Mouse (Mus musculus): ENCODE data around the gene Proz. TPM values are rescaled to one million over a fixed set of nuclear protein-coding genes. Genes with fewer than 3 reads are reported as not detected.

The Proz gene
- polyA plus RNA-seq, 1 experiment from 2014 or later, result 1.3 TPM

DNA sequence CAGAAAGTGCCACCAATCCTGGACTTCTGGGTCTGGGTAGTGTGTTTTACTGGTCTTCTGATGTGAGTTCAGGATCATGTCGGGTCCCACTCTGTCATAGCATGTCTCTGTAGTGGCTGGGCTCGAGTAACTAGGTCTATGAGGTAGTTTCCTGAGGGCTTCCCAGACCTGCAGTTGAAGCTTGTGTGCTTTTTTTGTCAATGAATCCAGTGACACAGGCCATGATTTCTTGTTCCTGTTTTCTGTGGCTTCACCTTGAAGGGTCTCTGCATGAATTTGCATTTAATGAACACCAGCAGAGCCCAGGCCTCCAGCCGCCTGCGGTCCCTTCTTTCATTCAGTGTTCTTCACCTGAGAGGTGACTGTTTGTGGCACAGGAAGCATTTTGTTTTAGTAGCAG, 52.5 kb downstream of the Proz start:
- H3K27me3 ChIP-seq (replicated peaks; ENCODE audit: control insufficient read depth, insufficient read depth, low read length), result no peaks in the 10 kb centered on the region
- WGBS, result 90% methylated on average over 4 of the region's 4 CpGs
- H3K4me1 ChIP-seq (ENCODE audit: control insufficient read depth, insufficient read depth, low read length), result no peaks in the 10 kb centered on the region
- peaks cover 12% of the 10 kb centered on the region; the same call in 1 of the 2 replicates for H3K36me3 ChIP-seq (ENCODE audit: control insufficient read depth, insufficient read depth, low read length)
- H3K4me3 ChIP-seq (ENCODE audit: low read depth, low read length), result no peak overlapping the region
- no peak overlapping the region for H3K27ac ChIP-seq (ENCODE audit: low read depth, low read length)
- H3K9me3 ChIP-seq (replicated peaks; ENCODE audit: control insufficient read depth, low read length), result no peaks in the 10 kb centered on the region
- ATAC-seq (no peak), DNase-seq (ENCODE audit: low spot score) (no peak)
- H3K9ac ChIP-seq (ENCODE audit: low read length), result no peak overlapping the region
- no peak overlapping the region for H3K4me2 ChIP-seq (ENCODE audit: low read length)

DNA sequence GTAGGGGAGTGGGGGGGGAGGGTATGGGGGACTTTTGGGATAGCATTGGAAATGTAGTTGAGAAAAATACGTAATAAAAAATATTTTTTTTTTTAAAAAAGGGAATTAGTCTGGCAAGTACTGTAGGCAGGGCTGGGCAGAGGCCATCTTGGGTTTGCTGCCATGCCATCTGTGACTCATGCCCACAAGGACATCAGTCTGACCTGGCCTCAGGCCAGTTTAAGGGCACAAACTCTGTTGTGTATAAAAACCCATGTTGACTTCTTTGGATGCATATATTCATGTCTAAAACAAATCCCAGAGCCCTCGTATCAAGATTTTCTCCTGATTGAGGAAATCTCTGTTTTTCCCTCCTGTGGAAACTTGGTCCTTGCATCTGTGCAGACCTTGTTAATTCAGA, 56.4 kb downstream of the Proz start:
- H3K27ac ChIP-seq (ENCODE audit: low read depth, low read length), result no peak overlapping the region

DNA sequence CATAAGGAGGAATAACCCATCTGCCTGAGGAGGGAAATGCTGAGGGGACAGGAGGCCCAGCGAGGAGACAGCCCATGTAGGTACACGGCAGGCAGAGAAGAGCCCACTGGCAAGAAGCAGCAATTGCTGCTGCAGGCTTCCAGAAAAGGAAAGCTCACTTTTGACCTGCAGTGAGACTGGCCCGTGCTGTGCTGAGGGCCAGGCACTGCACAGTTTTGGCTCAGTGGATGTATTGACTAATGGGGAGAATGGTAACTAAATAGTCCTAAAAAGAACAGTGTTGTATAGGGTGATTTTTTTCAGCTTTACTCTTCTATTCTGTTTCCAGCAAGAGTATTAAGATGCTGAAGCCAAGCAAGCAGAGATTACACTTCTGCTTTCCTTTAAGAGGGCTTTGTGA, 57.8 kb downstream of the Proz start:
- 90% methylated on average over 3 of the region's 3 CpGs for WGBS
- no peaks in the 10 kb centered on the region for H3K27me3 ChIP-seq (replicated peaks; ENCODE audit: control insufficient read depth, insufficient read depth, low read length)
- H3K9me3 ChIP-seq (replicated peaks; ENCODE audit: control insufficient read depth, low read length), result no peaks in the 10 kb centered on the region
- H3K4me3 ChIP-seq (ENCODE audit: low read depth, low read length), result no peak overlapping the region
- H3K9ac ChIP-seq (ENCODE audit: low read length), result no peak overlapping the region
- no peak for ATAC-seq
- H3K4me1 ChIP-seq (ENCODE audit: control insufficient read depth, insufficient read depth, low read length), result no peaks in the 10 kb centered on the region
- H3K36me3 ChIP-seq (ENCODE audit: control insufficient read depth, insufficient read depth, low read length), result peaks cover 46% of the 10 kb centered on the region
- no peak overlapping the region for H3K27ac ChIP-seq (ENCODE audit: low read depth, low read length)
- H3K4me2 ChIP-seq (ENCODE audit: low read length), result no peak overlapping the region
- no peak for DNase-seq (ENCODE audit: low spot score)

More for the DNA sequence above, 56.4 kb downstream of the Proz start:
- Histone ChIP-seq H3K27me3 (replicated peaks; ENCODE audit: control insufficient read depth, insufficient read depth, low read length) (no peaks in the 10 kb centered on the region), H3K4me2 (ENCODE audit: low read length) (no peak overlapping the region), H3K4me1 (ENCODE audit: control insufficient read depth, insufficient read depth, low read length) (no peaks in the 10 kb centered on the region), H3K9ac (ENCODE audit: low read length) (no peak overlapping the region), H3K4me3 (ENCODE audit: low read depth, low read length) (no peak overlapping the region), H3K36me3 (ENCODE audit: control insufficient read depth, insufficient read depth, low read length) (peaks cover 35% of the 10 kb centered on the region), H3K9me3 (replicated peaks; ENCODE audit: control insufficient read depth, low read length) (no peaks in the 10 kb centered on the region)
- no peak for ATAC-seq
- 88% methylated on average over 2 of the region's 2 CpGs for WGBS
- no peak for DNase-seq (ENCODE audit: low spot score)

DNA sequence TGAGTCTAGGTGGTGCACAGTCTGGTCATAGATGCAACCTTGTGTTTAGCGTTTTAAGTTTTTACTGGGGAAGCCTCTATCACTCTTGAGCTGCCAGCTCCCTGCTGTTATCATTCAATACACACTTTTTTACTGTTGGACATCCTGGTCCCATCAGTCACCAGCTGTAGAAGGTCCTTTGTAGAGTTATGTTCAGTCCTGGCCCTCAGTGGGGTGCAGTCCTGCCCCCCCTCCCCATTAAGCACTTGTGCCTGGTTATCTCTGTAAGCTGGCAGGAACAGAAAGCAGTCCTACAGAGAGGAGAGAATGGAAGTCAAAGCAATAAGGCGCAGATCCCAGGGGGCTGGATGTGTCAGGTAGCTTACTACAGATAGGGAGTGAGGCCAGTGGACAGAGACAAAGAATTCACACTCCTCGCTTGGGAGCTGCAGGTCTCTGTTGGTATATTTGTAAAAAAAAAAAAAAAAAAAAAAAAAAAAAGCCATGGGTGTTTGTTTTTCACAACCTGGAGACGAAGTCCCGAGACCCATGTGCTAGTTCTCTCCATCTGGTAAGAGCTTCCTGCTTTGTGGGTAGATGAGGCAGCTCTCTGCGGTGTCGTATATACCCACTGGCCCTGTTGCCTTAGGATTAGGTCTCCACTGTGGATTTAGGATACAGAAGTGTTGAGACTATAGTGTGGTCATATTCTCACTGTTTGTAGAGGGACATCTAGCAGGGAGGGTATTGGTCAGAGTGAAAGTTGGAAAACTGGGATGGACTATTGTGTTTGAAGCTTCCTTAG, 60.4 kb downstream of the Proz start:
- no peak for DNase-seq (ENCODE audit: low spot score)
- Histone ChIP-seq H3K27me3 (replicated peaks; ENCODE audit: control insufficient read depth, insufficient read depth, low read length) (no peaks in the 10 kb centered on the region), H3K27ac (ENCODE audit: low read depth, low read length) (no peak overlapping the region), H3K4me1 (ENCODE audit: control insufficient read depth, insufficient read depth, low read length) (no peaks in the 10 kb centered on the region), H3K36me3 (ENCODE audit: control insufficient read depth, insufficient read depth, low read length) (peaks cover 64% of the 10 kb centered on the region), H3K4me3 (ENCODE audit: low read depth, low read length) (no peak overlapping the region), H3K9ac (ENCODE audit: low read length) (no peak overlapping the region), H3K4me2 (ENCODE audit: low read length) (no peak overlapping the region), H3K9me3 (replicated peaks; ENCODE audit: control insufficient read depth, low read length) (no peaks in the 10 kb centered on the region)
- WGBS, result 90% methylated on average over 7 of the region's 7 CpGs
- ATAC-seq, result no peak

DNA sequence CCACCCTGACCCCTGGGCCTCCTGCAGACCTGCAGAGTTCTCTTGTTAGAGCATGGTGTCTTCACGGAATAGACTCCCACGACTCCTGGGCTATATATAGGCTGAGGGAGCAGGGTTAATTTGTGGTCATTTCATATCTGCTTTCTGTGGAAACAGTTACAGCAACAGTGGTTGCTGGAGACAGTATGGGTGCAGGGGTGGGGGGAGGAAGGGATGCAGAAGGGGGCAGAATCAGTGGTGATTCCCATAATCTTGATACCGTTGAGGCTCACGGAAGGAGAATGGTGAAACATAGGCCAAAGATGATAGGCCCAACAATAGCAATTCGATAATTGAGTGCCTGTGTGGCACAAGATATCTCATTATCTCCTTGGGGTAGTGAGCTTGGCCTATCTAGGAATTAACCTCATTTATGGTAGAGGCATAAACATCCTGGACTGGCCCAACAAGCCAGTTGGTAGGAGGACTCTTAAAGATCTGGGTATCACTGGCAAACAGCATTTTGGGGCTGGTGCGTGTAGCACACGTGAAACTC, 62.2 kb downstream of the Proz start:
- no peak overlapping the region for H3K9ac ChIP-seq (ENCODE audit: low read length)
- no peak overlapping the region for H3K4me3 ChIP-seq (ENCODE audit: low read depth, low read length)
- no peak overlapping the region for H3K27ac ChIP-seq (ENCODE audit: low read depth, low read length)
- no peaks in the 10 kb centered on the region for H3K4me1 ChIP-seq (ENCODE audit: control insufficient read depth, insufficient read depth, low read length)
- 95% methylated on average over 7 of the region's 7 CpGs for WGBS
- H3K36me3 ChIP-seq (ENCODE audit: control insufficient read depth, insufficient read depth, low read length), result peaks cover 76% of the 10 kb centered on the region
- no peak overlapping the region for H3K4me2 ChIP-seq (ENCODE audit: low read length)
- no peak for DNase-seq (ENCODE audit: low spot score)
- H3K9me3 ChIP-seq (replicated peaks; ENCODE audit: control insufficient read depth, low read length), result no peaks in the 10 kb centered on the region
- H3K27me3 ChIP-seq (replicated peaks; ENCODE audit: control insufficient read depth, insufficient read depth, low read length), result no peaks in the 10 kb centered on the region
- no peak for ATAC-seq

DNA sequence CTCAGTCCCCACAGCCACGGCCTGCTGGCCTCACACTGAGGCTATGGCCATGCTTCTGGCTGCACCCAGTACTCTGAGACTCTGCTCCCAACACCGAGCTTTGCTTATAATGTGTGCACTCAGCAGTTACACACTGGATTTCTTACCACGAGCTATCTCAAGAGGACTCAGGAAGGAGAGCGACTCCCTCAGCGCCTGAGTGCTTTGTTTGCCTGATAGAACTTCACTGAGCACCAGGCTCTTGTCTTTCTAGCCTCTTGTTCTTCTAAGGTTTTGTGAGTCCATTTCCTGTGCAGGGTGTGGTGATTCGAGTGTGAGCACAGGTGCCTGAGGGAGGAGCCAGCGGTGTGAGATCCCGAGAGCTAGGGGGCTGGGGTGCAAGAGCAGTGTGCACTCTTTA, 64.2 kb downstream of the Proz start:
- Histone ChIP-seq H3K9ac (ENCODE audit: low read length) (no peak overlapping the region), H3K4me2 (ENCODE audit: low read length) (no peak overlapping the region), H3K27ac (ENCODE audit: low read depth, low read length) (no peak overlapping the region), H3K4me1 (ENCODE audit: control insufficient read depth, insufficient read depth, low read length) (no peaks in the 10 kb centered on the region), H3K4me3 (ENCODE audit: low read depth, low read length) (no peak overlapping the region), H3K27me3 (replicated peaks; ENCODE audit: control insufficient read depth, insufficient read depth, low read length) (no peaks in the 10 kb centered on the region), H3K9me3 (replicated peaks; ENCODE audit: control insufficient read depth, low read length) (no peaks in the 10 kb centered on the region), H3K36me3 (ENCODE audit: control insufficient read depth, insufficient read depth, low read length) (peaks cover 85% of the 10 kb centered on the region)
- 93% methylated on average over 8 of the region's 8 CpGs for WGBS
- DNase-seq (ENCODE audit: low spot score), result no peak
- ATAC-seq, result no peak

Other genes with a start within 250 kb of the Proz start
- gene Mcf2l, start 187.1 kb upstream of the Proz start, polyA plus RNA-seq (2014; fragmentation: Nextera tagmentation; extraction: Ambion mirVana), result 85.2 and 130 TPM in 2 replicates
- not detected in 2 replicates for gene F7, start 34.9 kb upstream of the Proz start, polyA plus RNA-seq (2014; fragmentation: Nextera tagmentation; extraction: Ambion mirVana)
- 0.15 TPM in 1 of 2 replicates, not detected in the other for gene F10, start 23.6 kb upstream of the Proz start, polyA plus RNA-seq (2014; fragmentation: Nextera tagmentation; extraction: Ambion mirVana)
- gene Pcid2, start 44.5 kb downstream of the Proz start, polyA plus RNA-seq (2014; fragmentation: Nextera tagmentation; extraction: Ambion mirVana), result 35.6 and 39.8 TPM in 2 replicates
- 66.4 and 72.0 TPM in 2 replicates for gene Cul4a, start 44.7 kb downstream of the Proz start, polyA plus RNA-seq (2014; fragmentation: Nextera tagmentation; extraction: Ambion mirVana)
- gene Lamp1, start 98.2 kb downstream of the Proz start, polyA plus RNA-seq (2014; fragmentation: Nextera tagmentation; extraction: Ambion mirVana), result 267 and 274 TPM in 2 replicates
- 25.8 and 27.6 TPM in 2 replicates for gene Grtp1, start 139.7 kb downstream of the Proz start, polyA plus RNA-seq (2014; fragmentation: Nextera tagmentation; extraction: Ambion mirVana)
- gene Adprhl1, start 193.2 kb downstream of the Proz start, polyA plus RNA-seq (2014; fragmentation: Nextera tagmentation; extraction: Ambion mirVana), result not detected in 2 replicates
- gene Dcun1d2, start 227.2 kb downstream of the Proz start, polyA plus RNA-seq (2014; fragmentation: Nextera tagmentation; extraction: Ambion mirVana), result 33.4 and 38.5 TPM in 2 replicates
- 30.7 and 46.9 TPM in 2 replicates for gene Tmco3, start 227.3 kb downstream of the Proz start, polyA plus RNA-seq (2014; fragmentation: Nextera tagmentation; extraction: Ambion mirVana)